In the genomic region with DNA sequence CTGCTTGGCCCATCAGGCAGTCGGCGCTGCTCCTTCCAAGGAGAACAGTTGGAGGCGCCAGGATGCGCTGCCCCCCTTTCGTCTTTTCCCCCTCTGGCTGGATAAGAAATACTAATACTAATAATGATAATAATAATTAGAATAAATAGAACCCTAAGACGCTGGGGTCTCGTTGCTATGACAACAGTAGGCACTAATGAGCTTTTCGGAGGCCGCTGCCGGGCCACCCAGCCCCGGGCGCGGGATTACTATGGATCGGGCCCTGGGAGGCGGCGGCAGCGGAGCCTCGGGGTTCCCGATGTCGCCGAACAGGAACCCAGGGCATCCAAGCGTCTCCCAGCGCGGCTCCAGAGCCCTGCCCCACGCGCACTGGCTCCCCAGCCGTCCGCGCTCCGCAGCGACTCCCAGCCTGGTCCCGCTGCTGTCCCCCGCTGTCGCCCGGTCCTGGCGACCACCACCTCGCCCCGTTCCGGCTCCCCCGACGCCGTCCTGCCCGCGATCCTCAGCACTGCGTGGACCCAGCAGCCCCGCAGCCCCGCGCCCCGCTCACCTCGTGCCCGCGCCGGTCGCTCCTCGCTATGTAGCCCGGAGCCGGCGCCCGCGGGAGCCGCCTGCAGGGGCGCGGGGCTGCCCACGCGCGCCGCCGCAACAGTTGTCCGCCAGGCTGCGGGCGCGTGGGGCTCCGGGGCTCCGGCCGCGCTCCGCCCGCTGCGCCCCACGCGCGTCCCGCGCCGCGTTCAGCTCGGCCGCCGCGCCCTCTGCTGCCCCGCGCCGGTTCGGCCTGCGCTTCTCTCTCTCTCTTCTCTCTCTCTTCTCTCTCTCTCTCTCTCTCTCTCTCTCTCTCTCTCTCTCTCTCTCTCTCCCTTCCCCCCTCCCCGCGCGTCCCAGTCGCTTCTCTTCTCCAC, we compare ENCODE assay signal across 8 mouse cellular contexts. TPM values are rescaled to one million over a fixed set of nuclear protein-coding genes. Genes with fewer than 3 reads are reported as not detected.
DNase-seq lines count a peak whose midpoint lies in the region; ATAC-seq and TF ChIP-seq lines count a peak whose summit lies in the region.

No protein-coding gene starts in this region.

- TF ChIP-seq EP300 in liver, postnatal 0 days (IDR thresholded peaks at IDR 0.05; ENCODE audit: low read depth): no peak

- peak overlapping the region; percentile 60; the same call in 1 of the 2 replicates for H3K27ac ChIP-seq in hindbrain, embryonic 12.5 days
- no peak overlapping the region for H3K27ac ChIP-seq in liver, postnatal 0 days (ENCODE audit: low read depth)

- H3K27me3 ChIP-seq in hindbrain, embryonic 12.5 days: peaks cover 59% of the 10 kb centered on the region
- H3K27me3 ChIP-seq in liver, postnatal 0 days (ENCODE audit: insufficient read depth, low read length): peaks cover 53% of the 10 kb centered on the region

- peak overlapping the region; percentile 63 for H3K4me3 ChIP-seq in hindbrain, embryonic 12.5 days
- no peak overlapping the region; the same call in 1 of the 2 replicates for H3K4me3 ChIP-seq in liver, postnatal 0 days (ENCODE audit: low read depth, low read length)

- H3K36me3 ChIP-seq in hindbrain, embryonic 12.5 days: no peaks in the 10 kb centered on the region
- no peaks in the 10 kb centered on the region for H3K36me3 ChIP-seq in liver, postnatal 0 days (replicated peaks; ENCODE audit: insufficient read depth, low read length)

- 1% methylated on average over 90 of the region's 99 CpGs for WGBS in hindbrain, embryonic 12.5 days
- WGBS in liver, postnatal 0 days (ENCODE audit: insufficient replicate concordance): 7% methylated on average over 56 of the region's 99 CpGs

- no peak for TF ChIP-seq CTCF in liver, postnatal 0 days (IDR thresholded peaks at IDR 0.05; ENCODE audit: low read depth)

- no peaks in the 10 kb centered on the region for H3K9me3 ChIP-seq in hindbrain, embryonic 12.5 days (replicated peaks)
- H3K9me3 ChIP-seq in liver, postnatal 0 days (ENCODE audit: low read length): no peaks in the 10 kb centered on the region

- DNase-seq in layer of hippocampus, postnatal 14 days (ENCODE audit: low spot score in 2 of 2): peak; percentile 42 to 46
- no peak for DNase-seq in layer of hippocampus, adult 9-10 months (ENCODE audit: low spot score)
- peak; percentile 37 for DNase-seq in embryo, embryonic 9.5 days (ENCODE audit: extremely low spot score)
- no peak for DNase-seq in liver, postnatal 0 days
- DNase-seq in spleen, adult 18-20 months: no peak
- DNase-seq in frontal cortex, postnatal 10 days (ENCODE audit: low spot score in 2 of 2): no peak

- H3K9ac ChIP-seq in hindbrain, embryonic 12.5 days: peak overlapping the region; percentile 84
- no peak overlapping the region for H3K9ac ChIP-seq in liver, postnatal 0 days (replicated peaks)

- H3K4me2 ChIP-seq in hindbrain, embryonic 12.5 days (replicated peaks): peak overlapping the region; percentile 97
- H3K4me2 ChIP-seq in liver, postnatal 0 days (ENCODE audit: low read depth, low read length): peak overlapping the region; percentile 55

- peak; percentile 21; the same call in 1 of the 2 replicates for ATAC-seq in hindbrain, embryonic 12.5 days (ENCODE audit: low FRiP score)
- no peak for ATAC-seq in liver, postnatal 0 days
- ATAC-seq in monocyte, adult 5-6 weeks (replicated peaks; ENCODE audit: insufficient number of reproducible peaks, low FRiP score, low TSS enrichment, poor library complexity, severe bottlenecking): no peak

- peaks cover 51% of the 10 kb centered on the region for H3K4me1 ChIP-seq in hindbrain, embryonic 12.5 days
- peaks cover 4% of the 10 kb centered on the region; the same call in 1 of the 2 replicates for H3K4me1 ChIP-seq in liver, postnatal 0 days (ENCODE audit: insufficient read depth)

RNA-seq across cellular contexts. Expression of a gene that starts 0.8 kb away (rescaled TPM):
- 10 to 100 TPM; 72.1 to 78.7 TPM for total RNA-seq in layer of hippocampus, postnatal 14 days (2021)
- 9.4 and 10.8 TPM in 2 replicates for polyA plus RNA-seq in hindbrain, embryonic 12.5 days (2016; fragmentation: Nextera tagmentation; extraction: Ambion mirVana)
- polyA plus RNA-seq in liver, postnatal 0 days (2015; fragmentation: Nextera tagmentation; extraction: Ambion mirVana): 0.05 and 0.11 TPM in 2 replicates
- not detected in 3 replicates for total RNA-seq in monocyte, adult 5-6 weeks (2017)

Comparison
In these comparisons a context has a peak if more than half of its experiments do, and no peak if none do; other contexts are left out.
1. DNase-seq: peak in layer of hippocampus, postnatal 14 days (2 of 2) and embryo, embryonic 9.5 days (single experiment); none in layer of hippocampus, adult 9-10 months (single experiment), liver, postnatal 0 days (single experiment), spleen, adult 18-20 months (0 of 2) and frontal cortex, postnatal 10 days (0 of 2).
2. RNA of a gene that starts 0.8 kb away (total RNA-seq): 72.1 to 78.7 TPM in layer of hippocampus, postnatal 14 days; not detected in monocyte, adult 5-6 weeks; every median in the first group is over 10 times any median in the second.